Mouse (Mus musculus) spleen, adult 12 weeks (tissue): ENCODE data around the gene 9430015G10Rik.

Source experiments
- DNase-seq: peaks from one replicate; pipeline ENCODE4 v3.0.0; 2022; ENCODE audit warnings: low spot score

The 9430015G10Rik gene

DNA sequence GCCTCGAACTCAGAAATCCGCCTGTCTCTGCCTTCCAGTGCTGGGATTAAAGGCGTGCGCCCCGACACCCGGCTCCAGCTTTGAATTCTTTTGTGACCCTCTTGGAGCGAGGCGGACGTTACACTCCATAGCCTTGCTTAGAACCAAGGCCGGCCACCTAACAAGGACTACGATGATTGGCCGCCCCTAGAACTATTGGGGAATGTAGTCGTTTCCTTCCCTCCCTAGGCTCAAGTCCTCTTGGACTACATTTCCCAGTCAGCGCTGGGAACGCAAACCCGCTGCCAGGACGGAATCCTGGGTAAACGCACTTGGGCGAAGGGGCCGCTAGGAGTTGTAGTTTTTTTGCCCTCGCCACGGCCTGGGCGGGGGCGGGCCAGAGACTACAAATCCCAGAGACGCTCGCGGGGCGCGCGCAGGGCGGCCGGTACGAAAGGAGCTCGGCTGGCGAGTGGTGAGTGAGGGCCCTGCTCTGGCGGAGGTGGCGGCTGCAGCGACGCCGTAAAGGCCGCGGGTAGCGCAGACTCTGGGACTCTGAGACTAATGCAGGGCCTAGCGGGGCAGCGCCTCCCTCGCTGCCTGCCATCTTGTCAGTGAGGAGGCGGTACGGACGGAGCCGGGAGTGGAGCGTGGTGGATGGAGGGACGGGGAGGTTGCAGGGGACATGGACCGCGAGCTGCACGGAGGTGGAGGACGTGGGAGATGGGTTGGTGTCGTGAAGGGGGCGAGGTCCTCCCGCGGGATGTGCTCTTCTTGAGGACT, at the start of gene 9430015G10Rik:
Gene 9430015G10Rik, plus strand, starts transcription at position 413 of the 762 bp plus-strand sequence.
- peak; percentile 98 for DNase-seq

DNA sequence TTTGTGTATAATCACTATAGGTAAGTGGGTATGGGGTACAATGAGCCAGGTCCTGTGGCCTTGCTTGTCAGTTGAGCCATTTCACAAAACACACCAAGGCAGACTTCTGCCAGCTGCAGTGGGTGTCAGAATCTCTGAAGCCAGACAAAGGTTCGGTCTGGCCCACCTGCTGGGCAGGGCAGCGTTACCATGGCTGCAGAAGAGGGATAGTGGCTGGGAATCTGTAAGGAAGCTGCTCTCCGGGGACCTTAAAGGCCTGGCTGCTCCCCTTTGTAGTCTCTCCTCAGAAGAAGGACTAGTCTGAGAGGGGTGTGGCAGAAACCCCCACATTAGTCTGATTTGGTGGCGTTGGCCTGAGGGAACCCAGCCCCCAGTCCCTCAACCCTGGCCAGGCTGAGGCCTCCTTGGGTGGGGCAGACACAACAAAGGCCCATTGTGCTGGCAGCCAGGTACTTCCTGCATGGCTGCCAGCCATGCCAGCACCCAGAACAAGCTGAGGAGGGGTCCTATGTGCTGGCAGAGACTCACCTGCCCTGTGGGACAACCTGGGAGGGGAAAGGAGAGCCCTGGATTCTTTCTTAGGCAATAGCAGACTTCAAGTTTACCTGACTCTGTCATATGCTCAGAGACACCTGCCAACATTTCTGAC, 45.8 kb upstream of the 9430015G10Rik start:
- no peak for DNase-seq

DNA sequence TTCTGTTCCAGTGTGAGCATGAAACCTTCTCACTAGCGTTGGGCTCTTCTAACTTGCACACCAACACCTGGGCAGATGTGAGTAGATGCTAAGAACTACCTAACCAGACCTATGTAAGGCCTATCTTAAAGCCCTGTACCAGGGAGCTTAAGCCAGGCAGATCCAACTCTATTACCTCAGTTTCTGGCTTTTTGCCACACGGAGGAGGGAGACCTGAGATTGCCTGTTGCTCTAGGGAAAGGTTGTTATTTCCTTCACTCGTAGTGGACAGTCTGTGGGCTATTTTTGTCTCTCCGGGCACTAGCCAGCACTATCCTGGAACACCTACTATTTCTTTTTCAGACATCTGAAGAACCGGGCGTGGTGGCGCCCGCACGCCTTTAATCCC, 45.3 kb upstream of the 9430015G10Rik start:
- DNase-seq: no peak

DNA sequence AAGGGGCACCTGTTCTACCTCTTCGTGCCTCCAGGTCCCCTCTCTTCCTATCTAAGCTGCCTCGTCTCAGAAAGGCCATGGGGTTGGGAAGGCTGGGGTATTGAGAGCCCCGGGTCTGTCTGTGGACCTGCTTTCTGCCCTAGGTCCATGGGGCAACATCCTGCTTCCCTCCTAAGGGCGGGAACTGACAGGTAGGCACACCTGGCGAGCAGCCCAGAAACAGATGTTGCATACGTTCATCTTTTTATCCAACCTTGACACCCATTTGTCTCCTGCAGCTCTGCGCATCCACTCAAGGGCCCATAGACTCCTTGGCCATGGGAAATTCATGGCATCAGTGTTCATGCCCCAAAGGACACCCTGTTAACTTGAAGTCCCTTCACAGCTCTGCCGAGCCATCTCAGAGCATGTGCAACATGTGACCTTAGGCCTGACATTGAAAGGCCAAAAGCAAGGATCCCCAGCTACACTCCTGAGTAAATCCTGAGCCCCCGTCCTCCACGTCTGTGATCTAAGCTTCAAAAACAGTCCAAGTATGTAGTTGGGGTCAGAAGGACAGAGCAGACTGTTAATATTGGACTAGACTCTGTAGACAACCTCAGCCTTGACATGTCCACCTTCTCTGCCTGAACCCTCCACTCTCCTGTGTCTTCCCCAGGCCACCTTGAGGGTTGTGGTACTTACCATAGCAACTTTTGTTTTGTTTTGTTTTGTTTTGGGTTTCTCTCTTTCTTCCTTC, 44.5 kb upstream of the 9430015G10Rik start:
- DNase-seq: no peak

DNA sequence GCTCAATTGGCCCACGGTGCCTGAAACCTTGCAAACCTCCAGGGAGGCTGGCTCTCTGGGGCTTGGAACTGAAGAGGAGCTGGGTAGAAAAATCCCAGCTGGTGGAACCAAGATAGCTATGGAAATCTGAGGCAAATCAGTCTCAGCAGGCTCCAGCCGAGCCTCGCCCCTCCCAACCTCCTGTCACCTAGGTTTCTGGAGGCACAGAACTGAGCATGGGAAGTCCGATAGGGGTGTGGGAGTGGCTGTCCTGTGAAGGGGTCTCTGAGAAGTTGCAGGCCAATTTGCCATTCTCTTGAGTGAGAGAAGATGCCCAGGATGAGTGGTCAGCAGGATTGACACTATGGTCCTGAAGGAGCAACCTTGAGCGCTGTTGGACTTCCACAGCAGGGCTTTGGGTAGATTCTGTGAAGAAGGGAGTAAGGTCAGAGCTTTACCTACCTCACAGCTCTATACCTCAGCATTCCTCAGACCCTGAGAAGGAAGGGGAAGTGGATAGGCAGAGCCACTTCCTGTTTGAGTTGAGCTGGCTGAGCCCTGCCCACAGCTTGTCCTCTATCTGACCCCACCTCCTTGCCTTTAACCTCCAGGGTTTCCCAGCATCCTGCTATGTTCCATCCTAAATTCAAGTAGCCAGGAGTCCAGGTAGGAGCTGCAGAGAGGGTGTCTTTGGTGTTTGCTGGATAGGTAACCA, 42.4 kb upstream of the 9430015G10Rik start:
- DNase-seq: no peak

DNA sequence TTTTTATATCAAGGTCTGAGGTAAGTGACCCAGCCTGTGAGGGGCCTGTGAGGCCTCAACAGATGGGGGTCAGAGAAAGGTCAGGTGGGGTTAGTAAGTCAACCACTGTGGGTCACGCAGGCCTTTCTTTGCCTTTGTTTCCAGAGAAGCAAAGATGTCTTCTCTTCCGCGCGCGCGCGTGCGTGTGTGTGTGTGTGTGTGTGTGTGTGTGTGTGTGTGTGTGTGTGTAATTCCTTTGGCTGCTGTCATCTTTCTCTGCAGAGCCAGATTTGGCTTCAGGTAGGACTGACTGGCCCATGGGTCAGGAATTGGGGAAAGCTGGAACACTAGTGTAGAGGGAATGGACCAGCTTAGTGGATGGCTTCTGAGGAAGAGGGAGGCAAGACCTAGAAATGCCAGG, 40.1 kb upstream of the 9430015G10Rik start:
- DNase-seq: no peak

DNA sequence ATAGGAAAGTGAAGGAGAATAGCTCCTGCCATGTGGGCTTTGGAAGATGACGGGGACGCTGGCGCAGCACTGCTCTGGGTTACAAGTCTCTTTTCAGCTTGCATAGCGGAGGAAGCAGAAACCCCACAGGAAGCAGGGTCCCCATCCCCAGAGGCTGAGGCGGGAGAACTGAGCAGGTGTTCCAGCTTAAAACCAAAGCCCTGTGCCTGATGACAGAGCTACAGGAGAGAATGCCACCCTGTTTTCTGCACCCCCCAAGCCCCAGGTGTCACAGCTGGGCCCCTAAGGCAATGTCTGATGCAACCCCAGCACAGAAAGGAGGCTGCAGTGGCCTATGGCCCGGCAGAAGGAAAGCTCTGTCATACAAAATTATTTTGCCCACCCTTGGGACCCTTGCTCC, 39.5 kb upstream of the 9430015G10Rik start:
- no peak for DNase-seq

DNA sequence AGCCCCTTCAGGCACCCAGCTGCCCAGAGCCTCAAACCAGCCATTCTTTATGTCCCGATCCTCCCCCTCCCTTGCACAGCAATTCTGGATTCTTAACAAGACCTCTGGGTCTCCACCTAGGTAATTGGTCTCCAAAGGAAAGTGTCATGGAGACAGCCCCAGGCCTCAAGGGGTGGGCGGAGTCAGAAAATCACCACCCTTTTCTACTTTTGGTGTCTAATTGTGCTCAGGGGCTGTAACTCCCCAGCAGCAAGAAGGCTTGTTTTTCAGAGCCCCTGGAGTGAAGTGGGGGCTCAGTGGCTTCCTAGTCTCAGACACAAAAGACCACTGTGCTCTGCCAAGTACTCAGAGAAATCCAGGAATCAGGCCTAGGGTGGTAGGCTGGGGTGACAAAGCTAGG, 39.1 kb upstream of the 9430015G10Rik start:
- DNase-seq: no peak

DNA sequence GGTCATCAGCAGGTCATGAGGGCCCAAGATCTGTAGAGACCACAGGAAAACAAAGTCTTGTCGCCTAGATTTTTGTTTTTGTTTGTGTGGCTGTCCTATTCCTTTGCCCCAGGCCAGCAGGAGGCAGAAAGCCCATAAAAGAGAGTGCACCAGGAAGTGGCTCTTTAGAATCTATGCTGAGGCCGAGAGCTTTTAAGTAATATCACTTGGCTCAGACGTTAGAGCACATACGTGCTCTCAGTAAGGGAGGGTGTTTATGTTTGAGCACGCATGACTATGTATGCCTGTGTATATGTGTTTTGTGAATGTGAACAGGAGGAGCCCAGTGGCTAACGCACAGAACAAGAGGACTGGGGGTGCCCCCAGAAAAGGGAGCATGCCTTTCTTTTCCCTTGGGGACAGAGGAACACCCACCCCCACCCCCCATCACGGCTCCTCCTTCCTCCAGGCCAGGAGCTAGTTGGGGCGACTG, 32.8 kb upstream of the 9430015G10Rik start:
- no peak for DNase-seq

DNA sequence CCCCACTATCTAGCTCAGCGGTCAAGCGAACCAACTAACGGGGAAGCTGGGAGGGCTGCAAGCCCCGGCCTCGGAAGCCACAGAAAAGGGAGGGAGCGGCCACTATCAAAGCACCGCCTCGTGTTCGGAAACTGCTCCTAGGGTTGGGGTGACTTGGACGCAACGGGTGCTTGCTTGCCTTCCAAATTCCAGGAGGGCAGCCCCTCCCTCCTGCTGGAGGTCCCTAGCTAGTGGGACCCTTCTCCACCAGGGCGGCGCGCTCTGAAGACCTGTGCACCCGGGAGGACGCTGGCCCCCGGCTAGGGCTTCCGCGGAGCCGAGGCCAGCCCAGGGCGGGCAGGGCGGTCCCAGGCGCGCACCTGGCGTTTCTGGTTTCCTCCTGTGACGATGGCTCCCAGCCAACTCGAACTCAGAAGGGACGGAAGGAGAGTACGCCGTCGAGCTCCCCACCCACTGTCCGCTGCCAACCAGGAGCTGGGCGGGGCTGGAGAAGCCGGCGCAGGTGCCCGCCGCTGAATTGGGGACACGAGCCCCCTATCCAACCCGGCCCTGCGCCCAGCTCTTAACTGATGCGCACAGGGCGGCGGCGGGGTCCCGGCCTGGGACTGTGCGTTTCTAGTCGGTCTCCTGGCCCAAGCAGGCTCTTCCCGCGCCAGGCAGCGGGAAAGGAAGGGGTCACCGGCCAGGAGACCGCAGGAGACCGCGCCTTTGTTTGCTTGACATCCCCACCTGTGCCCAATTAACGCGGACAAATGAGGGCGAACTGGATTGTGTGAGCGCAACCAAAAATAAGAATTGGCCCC, 32.1 kb upstream of the 9430015G10Rik start:
- peak; percentile 12 for DNase-seq

DNA sequence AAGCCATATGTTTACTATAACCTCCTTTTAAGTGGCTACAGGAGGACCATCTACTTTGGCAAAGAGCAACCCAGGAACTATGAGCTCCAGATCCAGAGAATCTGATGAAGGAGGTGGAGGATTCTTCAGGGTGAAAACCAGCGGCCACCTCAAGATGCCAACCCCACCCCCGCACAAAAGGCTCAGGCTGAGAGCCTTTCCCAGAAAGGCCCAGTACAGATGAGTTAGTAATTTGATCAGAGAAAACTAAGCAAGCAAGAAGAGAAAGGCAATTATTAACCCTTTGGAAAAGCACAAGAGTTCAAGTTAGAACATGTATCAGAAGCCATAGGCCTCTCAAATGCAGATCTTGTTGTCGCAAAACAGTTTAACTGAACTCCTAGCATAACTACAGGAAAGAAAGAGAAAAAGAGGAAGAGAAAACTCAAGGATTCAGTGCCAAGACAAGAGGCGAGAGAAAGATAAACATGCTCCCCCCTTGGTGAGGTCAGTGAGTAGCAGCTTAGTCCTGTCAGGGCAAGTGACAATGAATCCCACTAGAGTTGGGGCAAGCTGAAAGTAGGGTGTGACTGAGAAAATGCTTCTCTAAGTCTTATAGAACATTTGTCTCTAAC, 27.1 kb upstream of the 9430015G10Rik start:
- DNase-seq: no peak

DNA sequence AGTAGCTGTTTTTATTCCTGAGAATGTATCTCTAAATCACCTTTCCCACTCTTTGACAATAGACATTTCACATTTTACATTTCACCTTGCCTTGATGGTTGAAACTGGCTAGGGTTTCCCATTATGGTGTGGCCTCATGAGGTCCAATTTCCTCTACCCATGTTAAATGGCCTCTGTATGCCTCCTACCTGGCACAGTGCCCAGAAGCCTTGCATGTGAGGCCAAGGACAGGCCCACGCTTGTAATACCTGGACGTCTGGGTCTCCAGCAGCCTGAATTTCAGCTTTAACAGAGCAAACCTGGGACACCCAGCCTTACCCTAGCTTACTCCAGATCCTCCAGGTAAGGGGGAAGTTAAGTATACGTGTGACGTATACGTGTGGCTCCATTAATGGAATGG, 26.4 kb upstream of the 9430015G10Rik start:
- no peak for DNase-seq

DNA sequence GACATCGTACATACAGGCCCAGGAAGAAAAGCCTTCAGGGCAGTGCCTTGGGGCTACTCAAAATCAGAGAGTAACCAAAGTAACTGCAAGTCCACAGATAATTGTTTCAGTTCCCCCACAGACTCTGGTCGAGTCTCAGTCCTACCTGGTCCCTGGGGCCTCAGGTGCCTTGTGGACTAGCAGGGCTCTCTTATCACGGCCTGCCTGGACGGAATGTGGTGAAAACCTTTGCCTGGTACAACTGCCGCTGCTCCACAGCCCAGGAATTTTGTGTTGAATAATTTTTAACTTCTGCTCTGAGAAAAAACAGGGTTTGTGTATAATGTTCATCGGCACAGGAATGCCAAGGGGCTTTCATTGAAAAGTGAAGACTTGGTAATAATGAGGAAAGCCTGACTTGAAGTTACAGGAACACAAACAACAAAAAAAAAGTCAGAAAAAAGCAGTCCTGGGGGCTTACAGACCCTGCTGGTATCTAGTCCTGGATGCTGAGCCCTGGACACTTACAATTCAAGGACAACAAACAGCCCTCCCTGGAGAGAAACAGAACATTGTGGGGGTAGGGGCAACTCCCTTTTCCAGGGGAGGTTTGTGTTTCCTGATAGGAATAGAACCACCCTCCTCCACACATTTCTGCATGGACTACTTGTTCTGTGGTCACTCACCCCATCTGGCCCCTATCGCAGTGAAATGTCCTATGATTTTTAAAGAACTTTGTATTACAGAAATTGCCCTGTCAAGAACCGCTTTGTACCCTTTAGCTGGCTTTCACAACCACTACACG, 25.5 kb upstream of the 9430015G10Rik start:
- DNase-seq: no peak

DNA sequence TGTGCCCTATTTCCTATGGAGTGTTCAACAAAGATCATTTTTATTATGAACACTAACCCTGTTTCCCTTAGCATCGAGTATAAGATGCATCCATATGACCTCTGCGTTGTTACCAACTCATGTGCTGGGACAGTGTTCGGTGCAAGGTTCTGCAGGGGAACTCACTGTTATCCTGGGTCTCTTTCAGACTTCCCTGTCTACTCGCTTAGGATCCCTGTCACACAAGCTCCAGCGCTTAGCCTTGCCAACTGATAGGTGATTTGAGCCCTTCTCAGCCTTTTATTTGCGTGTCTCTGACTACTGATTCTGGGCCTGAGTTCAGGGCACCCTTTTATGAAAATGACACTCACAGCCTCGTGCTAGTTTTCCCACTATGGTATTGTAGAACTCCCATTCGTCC, 24.5 kb upstream of the 9430015G10Rik start:
- no peak for DNase-seq

DNA sequence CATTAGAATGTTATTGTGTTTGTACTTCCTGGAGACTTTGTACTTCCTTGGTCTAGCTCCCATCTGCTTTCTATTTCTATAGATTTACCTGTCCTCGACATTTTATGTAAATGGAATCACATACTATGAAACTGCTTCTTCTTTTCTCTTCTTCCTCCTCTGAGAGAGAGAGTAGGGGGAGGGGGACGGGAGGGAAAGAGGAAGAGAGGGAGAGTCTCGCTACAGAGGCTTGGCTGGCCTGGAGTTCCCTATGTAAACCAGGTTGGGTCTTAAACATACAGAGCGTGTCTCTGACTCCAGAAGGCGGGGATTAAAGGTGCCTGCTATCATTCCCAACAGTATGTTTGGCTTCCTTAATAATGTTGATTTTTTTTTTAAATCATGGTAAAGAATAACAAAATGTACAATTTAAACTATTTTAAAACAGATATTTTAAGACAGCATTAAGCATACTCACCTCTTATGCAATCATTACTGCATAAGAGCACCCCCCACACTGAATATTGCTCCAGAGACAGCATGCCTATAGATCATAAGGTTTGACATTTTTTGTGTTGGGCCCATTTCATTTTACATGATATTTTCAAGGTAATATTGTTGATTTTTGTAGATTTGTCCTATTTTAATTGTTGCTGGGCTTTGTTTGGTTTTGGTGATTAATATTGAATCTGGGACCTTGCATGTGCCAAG, 22.2 kb upstream of the 9430015G10Rik start:
- DNase-seq: no peak

DNA sequence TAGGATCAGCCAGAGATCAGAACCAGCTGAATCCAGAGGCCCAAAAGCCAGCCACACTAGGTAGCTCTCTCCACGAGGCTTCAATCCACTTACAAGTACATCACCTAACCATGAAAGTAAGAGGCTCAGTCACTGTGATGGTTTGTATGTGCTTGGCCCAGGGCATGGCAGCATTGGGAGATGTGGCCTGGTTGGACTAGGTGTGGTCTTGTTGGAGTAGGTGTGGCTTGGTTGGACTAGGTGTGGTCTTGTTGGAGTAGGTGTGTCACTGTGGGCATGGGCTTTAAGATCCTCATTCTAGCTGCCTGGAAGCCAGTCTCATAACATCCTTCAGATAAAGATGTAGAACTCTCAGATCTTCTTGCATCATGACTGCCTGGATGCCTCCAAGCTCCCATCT, 18.5 kb upstream of the 9430015G10Rik start:
- DNase-seq: no peak

DNA sequence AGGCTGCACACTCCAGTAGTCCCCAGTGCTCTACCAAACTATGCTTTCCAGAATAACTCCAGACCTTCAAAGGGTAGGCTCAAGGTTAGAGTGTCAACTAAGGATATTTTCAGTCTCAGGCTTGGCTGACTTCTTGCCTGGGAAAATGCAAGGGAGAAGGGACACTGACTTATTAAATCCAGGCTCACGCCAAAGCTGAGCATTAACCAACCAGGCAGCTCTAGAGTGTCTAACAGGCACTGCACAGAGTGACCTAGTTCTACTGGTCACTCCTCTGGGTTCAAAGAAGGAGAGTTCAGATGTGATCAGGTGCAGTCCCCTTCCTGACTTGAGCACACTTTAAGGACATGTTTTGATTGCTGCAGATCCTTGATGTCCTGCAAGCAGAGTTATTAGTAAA, 17.0 kb upstream of the 9430015G10Rik start:
- no peak for DNase-seq

DNA sequence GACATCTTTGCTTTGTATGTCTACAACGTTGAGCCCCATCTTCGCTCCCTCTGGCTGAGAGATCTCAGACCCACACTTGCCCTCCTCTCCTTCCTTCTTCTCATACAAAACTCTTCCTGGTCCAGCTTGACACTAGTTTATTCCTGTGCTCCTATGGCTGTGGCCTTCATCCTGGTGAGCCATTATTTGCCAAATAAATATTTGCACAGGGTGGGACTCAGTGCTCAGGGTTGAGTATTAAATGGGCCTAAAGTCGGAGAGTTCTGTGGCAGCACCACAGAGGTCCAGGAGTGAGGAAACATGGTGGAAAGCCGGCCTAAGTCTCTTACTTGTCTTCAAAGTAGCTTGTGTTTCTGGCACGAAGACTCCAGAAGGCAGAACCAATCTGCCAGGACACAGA, 16.0 kb upstream of the 9430015G10Rik start:
- DNase-seq: no peak

DNA sequence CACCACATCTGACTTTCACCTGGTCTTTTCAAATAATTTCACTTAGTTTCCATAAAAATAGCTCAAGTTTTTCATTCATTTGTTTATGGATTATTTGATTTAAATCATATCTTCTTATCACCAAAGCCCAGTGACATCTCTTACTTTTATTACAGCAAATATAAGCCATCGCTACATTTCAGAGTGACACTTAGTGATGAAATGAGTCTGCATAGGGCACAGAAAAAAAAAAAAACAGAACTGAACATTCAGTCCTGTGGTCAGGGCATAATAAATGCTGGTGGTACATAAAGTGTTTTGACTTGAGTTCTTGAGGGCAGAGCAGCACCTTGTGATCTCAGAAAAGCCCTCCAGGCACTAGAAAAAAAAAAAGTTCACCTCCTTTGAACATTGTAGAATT, 13.6 kb upstream of the 9430015G10Rik start:
- no peak for DNase-seq
